Mouse (Mus musculus): ENCODE results near the gene Cd70. TPM values are rescaled to one million over a fixed set of nuclear protein-coding genes. Genes with fewer than 3 reads are reported as not detected.

Cd70 gene
- polyA plus RNA-seq, 1 experiment from 2014 or later: not detected

GRCm38 (mm10) chr17:57116801-57117200, 32.8 kb downstream of the Cd70 start:
- TF ChIP-seq CTCF (IDR thresholded peaks at IDR 0.05; ENCODE audit: low read depth) (no peak), EP300 (IDR thresholded peaks at IDR 0.05; ENCODE audit: low read depth) (no peak)
- Histone ChIP-seq H3K4me3 (ENCODE audit: low read depth, low read length) (no peak overlapping the region), H3K4me2 (ENCODE audit: low read depth, low read length) (no peak overlapping the region), H3K36me3 (replicated peaks; ENCODE audit: insufficient read depth, low read length) (no peaks in the 10 kb centered on the region), H3K9me3 (ENCODE audit: low read length) (no peaks in the 10 kb centered on the region), H3K4me1 (ENCODE audit: insufficient read depth) (no peaks in the 10 kb centered on the region; the same call in 1 of the 2 replicates), H3K9ac (replicated peaks) (no peak overlapping the region), H3K27ac (ENCODE audit: low read depth) (no peak overlapping the region), H3K27me3 (ENCODE audit: insufficient read depth, low read length) (no peaks in the 10 kb centered on the region)
- DNase-seq (no peak), ATAC-seq (no peak)
- WGBS (ENCODE audit: insufficient replicate concordance): 71% methylated on average over 2 of the region's 2 CpGs

- no peaks in the 10 kb centered on the region for H3K9me3 ChIP-seq (ENCODE audit: low read length)
- WGBS (ENCODE audit: insufficient replicate concordance): 63% methylated on average over 10 of the region's 10 CpGs
- H3K4me3 ChIP-seq (ENCODE audit: low read depth, low read length): no peak overlapping the region
- no peaks in the 10 kb centered on the region for H3K36me3 ChIP-seq (replicated peaks; ENCODE audit: insufficient read depth, low read length)
- H3K4me1 ChIP-seq (ENCODE audit: insufficient read depth): no peaks in the 10 kb centered on the region
- no peak overlapping the region for H3K4me2 ChIP-seq (ENCODE audit: low read depth, low read length)
- DNase-seq (peak; percentile 32), ATAC-seq (peak; percentile 15; the same call in 1 of the 2 replicates)
- no peak overlapping the region for H3K9ac ChIP-seq (replicated peaks)
- no peak overlapping the region for H3K27ac ChIP-seq (ENCODE audit: low read depth)
- H3K27me3 ChIP-seq (ENCODE audit: insufficient read depth, low read length): no peaks in the 10 kb centered on the region
- no peak for TF ChIP-seq CTCF (IDR thresholded peaks at IDR 0.05; ENCODE audit: low read depth)
- no peak for TF ChIP-seq EP300 (IDR thresholded peaks at IDR 0.05; ENCODE audit: low read depth)
These were observed 36.7 kb downstream of the Cd70 start for GRCm38 (mm10) chr17:57112768-57113474.

- Histone ChIP-seq H3K4me2 (ENCODE audit: low read depth, low read length) (no peak overlapping the region), H3K27me3 (ENCODE audit: insufficient read depth, low read length) (peaks cover 18% of the 10 kb centered on the region; the same call in 1 of the 2 replicates), H3K9ac (replicated peaks) (no peak overlapping the region), H3K4me3 (ENCODE audit: low read depth, low read length) (no peak overlapping the region), H3K4me1 (ENCODE audit: insufficient read depth) (peaks cover 5% of the 10 kb centered on the region; the same call in 1 of the 2 replicates), H3K27ac (ENCODE audit: low read depth) (no peak overlapping the region), H3K9me3 (ENCODE audit: low read length) (no peaks in the 10 kb centered on the region), H3K36me3 (replicated peaks; ENCODE audit: insufficient read depth, low read length) (no peaks in the 10 kb centered on the region)
- DNase-seq: no peak
- no peak for TF ChIP-seq EP300 (IDR thresholded peaks at IDR 0.05; ENCODE audit: low read depth)
- no peak for TF ChIP-seq CTCF (IDR thresholded peaks at IDR 0.05; ENCODE audit: low read depth)
- 59% methylated on average over 1 of the region's 1 CpGs for WGBS (ENCODE audit: insufficient replicate concordance)
- ATAC-seq: no peak
These were observed 39.6 kb downstream of the Cd70 start for GRCm38 (mm10) chr17:57110005-57110404.

GRCm38 (mm10) chr17:57108666-57109171, 40.9 kb downstream of the Cd70 start:
- Histone ChIP-seq H3K4me1 (ENCODE audit: insufficient read depth) (peaks cover 10% of the 10 kb centered on the region; the same call in 1 of the 2 replicates), H3K27ac (ENCODE audit: low read depth) (no peak overlapping the region), H3K4me3 (ENCODE audit: low read depth, low read length) (no peak overlapping the region), H3K27me3 (ENCODE audit: insufficient read depth, low read length) (peaks cover 24% of the 10 kb centered on the region; the same call in 1 of the 2 replicates), H3K9ac (replicated peaks) (no peak overlapping the region), H3K4me2 (ENCODE audit: low read depth, low read length) (no peak overlapping the region), H3K36me3 (replicated peaks; ENCODE audit: insufficient read depth, low read length) (no peaks in the 10 kb centered on the region), H3K9me3 (ENCODE audit: low read length) (no peaks in the 10 kb centered on the region)
- ATAC-seq (no peak), DNase-seq (no peak)
- no peak for TF ChIP-seq EP300 (IDR thresholded peaks at IDR 0.05; ENCODE audit: low read depth)
- TF ChIP-seq CTCF (IDR thresholded peaks at IDR 0.05; ENCODE audit: low read depth): no peak
- WGBS (ENCODE audit: insufficient replicate concordance): 40% methylated on average over 5 of the region's 5 CpGs

GRCm38 (mm10) chr17:57108040-57108665, 41.4 kb downstream of the Cd70 start:
- Histone ChIP-seq H3K9me3 (ENCODE audit: low read length) (no peaks in the 10 kb centered on the region), H3K9ac (replicated peaks) (no peak overlapping the region), H3K27ac (ENCODE audit: low read depth) (no peak overlapping the region), H3K4me2 (ENCODE audit: low read depth, low read length) (no peak overlapping the region), H3K27me3 (ENCODE audit: insufficient read depth, low read length) (peaks cover 24% of the 10 kb centered on the region; the same call in 1 of the 2 replicates), H3K4me3 (ENCODE audit: low read depth, low read length) (no peak overlapping the region), H3K36me3 (replicated peaks; ENCODE audit: insufficient read depth, low read length) (no peaks in the 10 kb centered on the region), H3K4me1 (ENCODE audit: insufficient read depth) (peaks cover 10% of the 10 kb centered on the region; the same call in 1 of the 2 replicates)
- ATAC-seq: no peak
- WGBS (ENCODE audit: insufficient replicate concordance): 68% methylated on average over 7 of the region's 7 CpGs
- TF ChIP-seq EP300 (IDR thresholded peaks at IDR 0.05; ENCODE audit: low read depth) (no peak), CTCF (IDR thresholded peaks at IDR 0.05; ENCODE audit: low read depth) (no peak)
- no peak for DNase-seq

- no peak for TF ChIP-seq EP300 (IDR thresholded peaks at IDR 0.05; ENCODE audit: low read depth)
- TF ChIP-seq CTCF (IDR thresholded peaks at IDR 0.05; ENCODE audit: low read depth): no peak
- no peaks in the 10 kb centered on the region for H3K36me3 ChIP-seq (replicated peaks; ENCODE audit: insufficient read depth, low read length)
- peaks cover 10% of the 10 kb centered on the region; the same call in 1 of the 2 replicates for H3K4me1 ChIP-seq (ENCODE audit: insufficient read depth)
- no peaks in the 10 kb centered on the region for H3K9me3 ChIP-seq (ENCODE audit: low read length)
- peaks cover 24% of the 10 kb centered on the region; the same call in 1 of the 2 replicates for H3K27me3 ChIP-seq (ENCODE audit: insufficient read depth, low read length)
- H3K4me3 ChIP-seq (ENCODE audit: low read depth, low read length): no peak overlapping the region
- WGBS (ENCODE audit: insufficient replicate concordance): 74% methylated on average over 5 of the region's 5 CpGs
- H3K27ac ChIP-seq (ENCODE audit: low read depth): no peak overlapping the region
- DNase-seq (no peak), ATAC-seq (no peak)
- H3K4me2 ChIP-seq (ENCODE audit: low read depth, low read length): no peak overlapping the region
- H3K9ac ChIP-seq (replicated peaks): no peak overlapping the region
These were observed 42.5 kb downstream of the Cd70 start for GRCm38 (mm10) chr17:57107064-57107463.
